Mouse (Mus musculus): Measurements from ENCODE around the gene Pdk4.
A peak's percentile ranks its signal among the peaks of the same experiment; 100 is the strongest.

The Pdk4 gene

DNA sequence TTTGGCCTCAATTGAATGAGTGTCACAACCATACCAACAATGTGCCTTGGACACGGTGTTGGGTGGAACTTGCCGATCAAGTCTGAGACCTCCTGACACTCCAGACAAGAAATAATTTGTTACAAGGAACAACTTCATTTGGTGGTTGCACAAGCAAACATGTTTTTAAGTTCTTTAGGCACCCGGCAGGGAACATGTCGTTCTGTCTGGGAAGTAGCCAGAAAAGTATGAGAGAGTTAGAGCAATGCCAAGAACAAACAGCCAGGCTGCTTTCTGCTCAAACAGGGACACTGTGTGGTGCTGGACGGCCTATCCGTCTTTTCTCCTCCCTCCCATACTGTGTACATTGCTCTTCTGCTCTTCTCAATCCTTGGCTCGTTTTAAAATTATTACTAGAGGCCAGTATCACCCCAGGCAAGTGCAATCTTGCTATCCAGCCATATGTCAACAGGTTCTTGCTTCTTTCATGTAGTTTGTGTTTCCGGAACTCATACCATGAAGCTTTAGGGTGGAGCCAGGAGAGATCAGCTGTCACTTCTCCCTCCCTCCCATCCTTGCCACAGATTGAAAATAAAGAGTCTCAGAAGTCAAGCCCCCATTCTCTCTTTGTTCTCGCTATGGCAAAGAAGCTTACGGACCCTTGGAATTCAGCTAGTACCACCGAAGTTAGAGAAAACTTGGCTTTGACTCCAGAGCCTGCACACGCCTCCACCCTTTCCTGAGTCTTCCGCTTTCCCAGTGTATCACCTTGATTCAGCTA, 52.8 kb downstream of the Pdk4 start:
- peak; percentile 71 for DNase-seq

DNA sequence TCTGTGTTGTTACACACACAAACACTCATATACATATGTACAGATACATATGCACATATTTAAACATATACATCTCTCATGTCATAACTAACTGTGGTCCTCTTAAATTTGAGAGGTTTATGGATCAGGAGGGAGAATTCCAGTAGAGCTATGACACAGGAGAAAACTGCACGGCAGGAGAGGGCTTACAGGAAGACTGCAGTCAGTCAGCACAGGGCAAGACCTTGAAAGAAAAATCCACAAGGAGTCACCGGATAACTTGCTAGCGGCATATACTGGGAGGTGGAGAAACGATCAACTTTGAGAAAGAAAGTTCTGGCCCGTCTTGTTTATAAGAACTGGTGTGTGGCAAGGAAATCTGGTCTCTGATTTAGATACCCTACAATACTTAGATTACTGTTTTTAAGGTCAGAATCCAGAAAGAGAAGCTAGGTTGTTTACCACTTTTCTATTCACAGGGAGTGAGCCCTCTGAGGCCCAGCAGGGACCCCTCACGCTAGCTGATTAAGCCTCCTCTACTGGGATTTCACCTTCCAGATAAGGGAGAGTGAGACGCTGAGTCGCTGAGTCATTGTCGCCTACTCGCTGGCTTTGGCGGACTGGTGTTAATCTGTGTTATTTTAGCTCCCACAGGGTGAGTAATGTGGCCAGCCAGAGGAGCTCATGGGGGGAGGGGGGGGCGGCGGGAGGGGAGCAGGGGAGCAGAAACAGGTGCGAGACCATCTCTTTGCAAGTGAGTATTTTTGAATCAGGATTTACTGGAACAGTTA, 53.6 kb downstream of the Pdk4 start:
- DNase-seq = peak; percentile 24

DNA sequence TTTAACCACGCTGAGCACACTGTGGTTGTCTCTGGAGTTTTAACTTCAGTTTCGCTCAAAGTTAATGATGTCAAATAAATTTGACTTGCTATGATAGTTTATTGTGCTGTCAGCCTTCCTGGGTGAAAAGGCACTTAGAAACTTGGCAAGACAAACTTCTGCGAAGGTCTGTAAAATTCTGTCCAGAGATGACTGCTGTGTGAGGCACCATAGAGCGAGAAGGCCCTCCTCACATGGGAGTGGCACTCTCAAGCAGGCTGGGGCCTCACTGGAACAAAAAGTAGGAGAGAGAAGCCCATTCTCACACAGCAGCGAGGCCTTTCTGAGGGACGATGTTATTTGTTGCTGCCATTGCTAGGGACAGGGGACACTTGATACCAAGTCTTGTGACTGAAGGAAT, 54.9 kb downstream of the Pdk4 start:
- no peak for DNase-seq

DNA sequence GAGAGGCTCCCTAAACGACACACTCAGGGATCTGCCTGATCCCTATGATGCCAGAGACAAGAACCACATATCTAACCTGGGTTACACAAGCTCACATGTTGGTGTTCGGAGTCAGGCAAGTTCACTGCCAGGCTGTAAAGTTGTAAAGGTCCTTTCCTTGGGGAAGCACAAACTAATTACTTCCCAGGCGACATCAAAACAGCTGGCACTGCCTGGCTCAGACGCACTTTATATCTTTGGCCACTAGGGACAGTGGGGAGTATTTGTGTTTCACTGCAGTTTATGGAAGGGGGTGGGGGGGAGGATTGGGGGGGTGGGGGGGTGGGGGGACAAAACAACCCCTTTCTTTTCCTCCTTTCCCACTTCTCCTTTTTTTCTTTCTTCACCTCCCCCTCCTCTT, 58.4 kb downstream of the Pdk4 start:
- peak; percentile 53 for DNase-seq

DNA sequence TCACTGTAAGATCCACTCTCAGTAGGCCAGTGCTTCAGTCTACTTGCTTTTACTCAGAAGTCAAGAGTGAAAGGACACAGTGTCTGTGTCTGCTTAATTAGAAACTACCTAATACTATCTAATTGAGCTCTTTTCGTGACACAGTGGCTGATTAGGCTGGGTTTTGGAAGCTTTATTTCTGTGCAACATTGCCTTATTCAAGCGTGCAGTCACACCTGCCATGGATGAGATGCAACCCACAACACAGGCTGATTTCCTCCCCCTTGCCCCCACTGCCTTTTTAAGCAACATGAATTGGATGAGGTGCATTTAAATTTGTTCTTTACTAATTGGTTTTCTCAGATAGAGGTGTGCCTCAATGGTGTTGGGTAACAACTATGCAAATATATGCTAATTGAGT, 62.2 kb downstream of the Pdk4 start:
- DNase-seq = no peak

Measured in lung, postnatal 10 days (tissue).